ENCODE assay signal across 17 mouse cellular contexts in the genomic region with DNA sequence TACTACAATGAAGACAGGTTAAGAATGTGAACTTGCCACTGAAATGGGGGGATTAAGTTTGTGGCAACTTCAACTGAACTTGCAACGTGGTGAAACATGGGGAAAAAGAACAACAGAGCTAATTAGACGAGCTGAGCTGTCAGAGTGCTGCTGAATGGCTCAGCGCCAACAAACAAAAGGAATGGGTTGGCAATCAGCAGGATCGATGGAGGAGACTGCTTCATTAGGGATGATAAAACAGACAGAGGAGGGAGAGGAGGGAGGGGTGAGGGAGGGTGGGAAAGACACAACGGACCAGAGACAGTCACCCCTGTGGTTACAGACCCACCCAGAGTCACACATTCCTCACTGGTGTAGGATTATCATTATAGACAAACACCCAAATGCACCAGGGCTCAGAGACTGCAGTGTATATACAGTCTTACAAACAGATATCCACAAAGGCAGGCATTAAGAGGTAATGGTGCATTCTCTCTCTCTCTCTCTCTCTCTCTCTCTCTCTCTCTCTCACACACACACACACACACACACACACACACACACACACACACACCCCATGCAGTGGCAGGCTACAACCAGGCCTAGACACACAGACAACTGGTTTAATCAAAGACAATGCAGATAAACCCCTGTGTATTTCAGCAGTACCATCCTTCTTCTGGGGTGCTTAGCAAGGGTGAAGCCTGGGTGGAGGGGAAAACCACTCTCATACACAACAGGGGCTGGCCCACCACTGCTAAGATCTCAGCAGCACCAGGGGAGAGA. TPM values are rescaled to one million over a fixed set of nuclear protein-coding genes. Genes with fewer than 3 reads are reported as not detected.
DNase-seq lines count a peak whose midpoint lies in the region; ATAC-seq lines count a peak whose summit lies in the region.
"Had no signal": no experiment of that assay in that cellular context is flagged by ENCODE, and none has a peak within 500 bp of the region (broad histone marks: within the 10 kb centered on the region; RNA-seq: fewer than 3 reads in every experiment).

No protein-coding gene starts in this region.

- no peaks in the 10 kb centered on the region for H3K27me3 ChIP-seq in forebrain, embryonic 14.5 days (replicated peaks; ENCODE audit: control insufficient read depth, insufficient read depth, low read length)
- H3K27me3 ChIP-seq in neural tube, embryonic 13.5 days = no peaks in the 10 kb centered on the region
- peaks cover 12% of the 10 kb centered on the region; the same call in 1 of the 2 replicates for H3K27me3 ChIP-seq in heart, embryonic 10.5 days (ENCODE audit: insufficient read depth, poor library complexity, severe bottlenecking)
- H3K27me3 ChIP-seq: liver, embryonic 15.5 days had no signal

- H3K4me1 ChIP-seq in forebrain, embryonic 14.5 days (ENCODE audit: control insufficient read depth, insufficient read depth, low read length) = peaks cover 30% of the 10 kb centered on the region
- peaks cover 56% of the 10 kb centered on the region for H3K4me1 ChIP-seq in neural tube, embryonic 13.5 days (replicated peaks)
- H3K4me1 ChIP-seq in heart, embryonic 10.5 days = peaks cover 27% of the 10 kb centered on the region
- H3K4me1 ChIP-seq: liver, embryonic 15.5 days had no signal

- H3K9ac ChIP-seq in forebrain, embryonic 14.5 days (ENCODE audit: low read length) = no peak overlapping the region
- 0 out of 2 replicates have a peak overlapping the region, but pooled peaks have one; percentile 19 for H3K9ac ChIP-seq in neural tube, embryonic 13.5 days
- H3K9ac ChIP-seq: liver, embryonic 15.5 days had no signal

- no peak overlapping the region for H3K4me2 ChIP-seq in forebrain, embryonic 14.5 days (ENCODE audit: low read length)
- H3K4me2 ChIP-seq in neural tube, embryonic 13.5 days = no peak overlapping the region
- H3K4me2 ChIP-seq: liver, embryonic 15.5 days had no signal

- peak; percentile 64 for ATAC-seq in forebrain, embryonic 14.5 days
- ATAC-seq in neural tube, embryonic 13.5 days (ENCODE audit: low read depth) = peak; percentile 49

- intact Hi-C loops in left cerebral cortex, postnatal 4 days (cut with DNase I) = loop anchor here (5.0 to 10.0 kb wide), 3 partner anchors 106 to 776 kb away; no protein-coding TSS in a partner anchor

- H3K4me3 ChIP-seq in forebrain, embryonic 14.5 days (ENCODE audit: low read depth, low read length) = no peak overlapping the region
- H3K4me3 ChIP-seq in neural tube, embryonic 13.5 days = no peak overlapping the region
- H3K4me3 ChIP-seq in heart, embryonic 10.5 days = no peak overlapping the region
- H3K4me3 ChIP-seq: liver, embryonic 15.5 days had no signal

- no peaks in the 10 kb centered on the region for H3K9me3 ChIP-seq in forebrain, embryonic 14.5 days (replicated peaks; ENCODE audit: control insufficient read depth, low read length)
- no peaks in the 10 kb centered on the region for H3K9me3 ChIP-seq in neural tube, embryonic 13.5 days
- no peaks in the 10 kb centered on the region for H3K9me3 ChIP-seq in heart, embryonic 10.5 days
- H3K9me3 ChIP-seq: liver, embryonic 15.5 days had no signal

- H3K27ac ChIP-seq in forebrain, embryonic 14.5 days (ENCODE audit: low read depth, low read length) = peak overlapping the region; percentile 79
- peak overlapping the region; percentile 78 for H3K27ac ChIP-seq in neural tube, embryonic 13.5 days (replicated peaks)
- no peak overlapping the region for H3K27ac ChIP-seq in heart, embryonic 10.5 days
- H3K27ac ChIP-seq: kidney, postnatal 0 days; liver, embryonic 15.5 days had no signal

- H3K36me3 ChIP-seq in forebrain, embryonic 14.5 days (ENCODE audit: control insufficient read depth, insufficient read depth, low read length) = no peaks in the 10 kb centered on the region
- no peaks in the 10 kb centered on the region for H3K36me3 ChIP-seq in neural tube, embryonic 13.5 days
- H3K36me3 ChIP-seq in heart, embryonic 10.5 days = no peaks in the 10 kb centered on the region; the same call in 1 of the 2 replicates

- WGBS in forebrain, embryonic 14.5 days = 2% methylated on average over 5 of the region's 5 CpGs
- WGBS in neural tube, embryonic 13.5 days = 6% methylated on average over 5 of the region's 5 CpGs
- 28% methylated on average over 5 of the region's 5 CpGs for WGBS in heart, embryonic 10.5 days

- peak; percentile 50 for DNase-seq in layer of hippocampus, adult 11-12 months (ENCODE audit: low spot score)
- no peak for DNase-seq in layer of hippocampus, adult 8-10 months (ENCODE audit: low spot score in 2 of 2)
- peak; percentile 91 for DNase-seq in forebrain, embryonic 14.5 days (ENCODE audit: low spot score)
- DNase-seq in layer of hippocampus, adult 9-10 months (ENCODE audit: low spot score) = peak; percentile 17
- no peak for DNase-seq in heart, embryonic 10.5 days (ENCODE audit: low spot score)
- no peak for DNase-seq in c-Kit-positive CD71-positive TER-119-positive erythroid progenitor cells, embryonic 14.5 days (ENCODE audit: low spot score)
- no peak for DNase-seq in left cerebral cortex, postnatal 4 days
- DNase-seq: adrenal gland, adult 8-10 months; B cell, adult 2 months; cerebellum, adult 2 months; heart, postnatal 36 days; thymus, postnatal 25 days had no signal

RNA-seq across cellular contexts. Expression of gene Crb2, which starts 42.9 kb away (rescaled TPM):
- 1 to 10 TPM; 2.8 to 6.0 (median 4.7) TPM for total RNA-seq in layer of hippocampus, adult 8-10 months (2022)
- polyA plus RNA-seq in forebrain, embryonic 14.5 days (2014; fragmentation: Nextera tagmentation; extraction: Ambion mirVana) = 4.0 and 4.2 TPM in 2 replicates
- 4.6 and 4.8 TPM in 2 replicates for polyA plus RNA-seq in neural tube, embryonic 13.5 days (2015; fragmentation: Nextera tagmentation; extraction: Ambion mirVana)
- polyA plus RNA-seq in heart, embryonic 10.5 days (2016; fragmentation: Nextera tagmentation; extraction: Ambion mirVana) = 15.2 and 18.5 TPM in 2 replicates
- total RNA-seq in left cerebral cortex, postnatal 4 days (2021) = 1 to 10 TPM; 3.9 to 4.6 TPM
- total RNA-seq: megakaryocyte, adult 5-6 weeks; MEL had no signal

Comparison
In these comparisons a context has a peak if more than half of its experiments do, and no peak if none do; other contexts are left out.
1. DNase-seq: peak in layer of hippocampus, adult 11-12 months (single experiment), forebrain, embryonic 14.5 days (single experiment) and layer of hippocampus, adult 9-10 months (single experiment); none in layer of hippocampus, adult 8-10 months (0 of 2), heart, embryonic 10.5 days (single experiment), c-Kit-positive CD71-positive TER-119-positive erythroid progenitor cells, embryonic 14.5 days (single experiment) and left cerebral cortex, postnatal 4 days (single experiment).